Mouse (Mus musculus) inflammation-experienced regulatory T-cells, adult 16 weeks (primary cell): ENCODE results near the gene Gpr137c. TPM values are rescaled to one million over a fixed set of nuclear protein-coding genes. Genes with fewer than 3 reads are reported as not detected.

Experiments
- polyA plus RNA-seq: library from polyadenylated mRNA; unstranded; fragments of 100-300 nt; shearing (Covaris generic); gene quantifications from one replicate; pipeline ENCODE4 v1.2.1, GENCODE M21; 2017

Gpr137c gene
- 0.20 TPM for polyA plus RNA-seq

DNA sequence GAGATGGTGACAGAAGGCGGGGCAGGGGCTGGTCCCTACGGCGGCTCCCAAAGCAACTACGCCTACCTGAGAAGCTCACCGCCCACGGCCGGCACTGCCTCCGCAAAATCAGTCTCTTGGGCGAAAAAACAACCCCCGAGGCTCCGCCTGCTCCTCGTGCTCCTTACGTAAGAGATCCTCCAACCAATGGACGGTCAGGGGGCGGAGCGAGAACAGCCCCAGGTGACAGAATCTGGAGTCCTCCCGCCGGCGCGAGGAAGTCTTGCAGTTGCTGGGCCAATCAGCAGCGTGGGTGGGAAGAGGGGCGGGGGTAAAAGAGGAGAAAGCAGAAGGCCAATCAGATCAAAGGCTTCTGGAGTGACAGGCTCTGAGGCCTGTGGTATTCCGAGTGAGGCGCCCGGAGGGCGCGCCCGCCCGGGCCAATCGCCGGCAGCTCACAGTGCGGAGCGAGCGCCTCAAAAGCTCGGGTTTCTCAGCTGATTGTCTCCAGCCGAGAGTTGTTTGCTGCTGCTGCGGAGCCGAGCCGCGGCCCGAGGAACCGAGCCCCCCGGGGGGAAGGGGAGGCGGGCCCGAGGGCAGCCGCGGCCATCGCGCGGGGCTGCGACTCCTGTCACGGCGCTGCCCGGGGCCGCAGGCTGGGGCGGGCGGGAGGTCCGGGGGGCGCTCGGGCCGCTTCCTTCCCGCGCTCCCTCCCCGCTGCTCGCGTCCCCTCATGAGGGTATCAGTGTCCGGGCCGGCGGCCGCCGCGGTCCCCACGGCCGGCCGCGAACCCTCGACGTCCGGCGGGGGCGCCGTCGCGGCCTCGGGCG is at the start of gene Gpr137c:
Gpr137c (plus strand) TSS at position 437 of the 809 bp plus-strand sequence.

GRCm38 (mm10) chr14:45220090-45220956 is 806 bp downstream of the Gpr137c start, which contains the start of gene Txndc16:
Txndc16 (minus strand) TSS chr14:45220328.

DNA sequence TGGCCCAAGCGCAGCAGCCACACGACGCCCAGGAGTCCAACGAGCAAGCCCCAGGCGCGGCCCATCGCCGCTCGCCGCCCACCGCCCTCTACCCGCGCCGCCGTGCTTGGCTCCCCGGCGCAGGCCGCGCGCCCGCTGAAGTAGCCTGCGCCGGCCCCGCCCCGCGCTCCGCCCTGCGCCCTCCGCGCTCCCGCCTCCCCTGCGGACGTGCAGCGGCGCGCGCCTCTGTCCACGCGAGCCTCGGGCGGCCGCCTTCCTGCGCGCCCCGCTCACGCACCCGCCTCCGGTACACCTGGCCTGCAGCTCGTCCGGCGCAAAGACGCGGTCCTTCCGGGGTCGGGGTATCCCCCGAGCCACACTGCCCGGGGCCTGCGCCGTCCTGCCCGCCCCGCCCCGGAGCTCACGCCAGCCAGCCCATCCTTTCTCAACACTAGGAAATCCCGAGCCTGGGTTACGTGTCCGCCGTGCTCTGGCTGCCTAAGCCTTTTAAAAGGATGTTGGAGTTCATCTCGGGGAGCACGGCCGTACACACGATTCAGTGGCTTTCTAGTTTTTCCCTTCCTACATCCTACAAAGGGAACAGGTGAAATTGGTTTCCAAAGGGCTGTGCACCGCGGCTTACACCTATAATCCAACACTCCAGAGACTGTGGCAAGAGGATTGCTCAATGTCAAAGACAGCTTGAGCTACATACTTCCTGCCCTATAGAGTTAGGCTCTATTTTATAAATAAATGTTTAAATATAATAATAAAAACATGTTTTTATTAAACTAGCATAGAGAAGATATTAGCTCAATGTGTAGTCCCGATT is 99.1 kb downstream of the Gpr137c start, which contains the start of gene Ero1l:
Ero1l (minus strand) TSS at position 346 of the 811 bp plus-strand sequence.

GRCm38 (mm10) chr14:45329589-45330181 is 110.2 kb downstream of the Gpr137c start, which contains the start of gene Psmc6:
Psmc6 (plus strand) TSS chr14:45329788.

Other genes with a start within 250 kb of the Gpr137c start
- gene Ptger2, start 231.5 kb upstream of the Gpr137c start, polyA plus RNA-seq, result 101 TPM
- 18.0 TPM for gene Txndc16, start 611 bp downstream of the Gpr137c start, polyA plus RNA-seq
- 18.8 TPM for gene Ero1l, start 99.1 kb downstream of the Gpr137c start, polyA plus RNA-seq
- gene Psmc6, start 110.1 kb downstream of the Gpr137c start, polyA plus RNA-seq, result 164 TPM
- 5.5 TPM for gene Styx, start 131.4 kb downstream of the Gpr137c start, polyA plus RNA-seq
- gene Gnpnat1, start 185.2 kb downstream of the Gpr137c start, polyA plus RNA-seq, result 79.7 TPM